Mouse (Mus musculus) heart, embryonic 10.5 days (tissue): ENCODE results near the gene Btbd11. TPM values are rescaled to one million over a fixed set of nuclear protein-coding genes. Genes with fewer than 3 reads are reported as not detected.
"Not testable (repeated sequence)": the region's sequence is repeated elsewhere in the genome, so short reads cannot be mapped to it uniquely, and the experiment has no call there.

Source experiments
- DNase-seq: peaks from one replicate; pipeline ENCODE4 v3.0.0-alpha.2; 2017; ENCODE audit warnings: low spot score
- H3K27ac ChIP-seq: fragments of 300-500 bp; sonication (generic); 2 replicates; pipeline ENCODE4 v1.5.1; 2016; ENCODE audit warnings: mild to moderate bottlenecking
- H3K27me3 ChIP-seq: fragments of 300-500 bp; sonication (generic); 2 replicates; pipeline ENCODE4 v1.6.1; 2016; ENCODE audit warnings: mild to moderate bottlenecking; ENCODE audit not compliant: poor library complexity, insufficient read depth, severe bottlenecking
- H3K36me3 ChIP-seq: fragments of 300-500 bp; sonication (generic); 2 replicates; pipeline ENCODE4 v1.6.1; 2016; ENCODE audit warnings: mild to moderate bottlenecking, moderate library complexity
- H3K4me1 ChIP-seq: fragments of 300-500 bp; sonication (generic); 2 replicates; pipeline ENCODE4 v1.6.1; 2016; ENCODE audit warnings: mild to moderate bottlenecking
- H3K4me3 ChIP-seq: fragments of 300-500 bp; sonication (generic); 2 replicates; pipeline ENCODE4 v1.5.1; 2016; ENCODE audit warnings: mild to moderate bottlenecking, moderate library complexity
- H3K9me3 ChIP-seq: fragments of 300-500 bp; sonication (generic); 2 replicates; pipeline ENCODE4 v1.6.1; 2016; ENCODE audit warnings: mild to moderate bottlenecking, moderate library complexity
- WGBS: fragments of 180-500 bp; shearing (Covaris S2); methylation state at CpG from one replicate; pipeline ENCODE4 v1.1.7; 2016; 5-methylcytosine and 5-hydroxymethylcytosine counted together
- polyA plus RNA-seq: library from polyadenylated mRNA; unstranded; fragments of >200 nt; fragmentation: Nextera tagmentation; extraction: Ambion mirVana; gene quantifications from 2 replicates; pipeline ENCODE4 v1.2.1, GENCODE M21; 2016

Btbd11 gene
- polyA plus RNA-seq, 1 experiment from 2014 or later: 1.5 TPM

- H3K4me1 ChIP-seq: no peaks in the 10 kb centered on the region
- 60% methylated on average over 5 of the region's 5 CpGs for WGBS
- no peak overlapping the region for H3K4me3 ChIP-seq
- no peaks in the 10 kb centered on the region for H3K36me3 ChIP-seq
- peaks cover 9% of the 10 kb centered on the region; the same call in 1 of the 2 replicates for H3K27me3 ChIP-seq
- no peak for DNase-seq
- no peak overlapping the region for H3K27ac ChIP-seq
- no peaks in the 10 kb centered on the region for H3K9me3 ChIP-seq
Observed at GRCm38 (mm10) chr10:85638141-85638540, 251.5 kb downstream of the Btbd11 start.

- no peaks in the 10 kb centered on the region for H3K36me3 ChIP-seq
- no peaks in the 10 kb centered on the region for H3K9me3 ChIP-seq
- no peak for DNase-seq
- no peak overlapping the region for H3K4me3 ChIP-seq
- no peak overlapping the region for H3K27ac ChIP-seq
- H3K27me3 ChIP-seq: peaks cover 9% of the 10 kb centered on the region; the same call in 1 of the 2 replicates
- no peaks in the 10 kb centered on the region for H3K4me1 ChIP-seq
- WGBS: 84% methylated on average over 7 of the region's 7 CpGs
Observed at GRCm38 (mm10) chr10:85639581-85639980, 253.0 kb downstream of the Btbd11 start.

GRCm38 (mm10) chr10:85640408-85640807 lies 253.8 kb downstream of the Btbd11 start:
- DNase-seq: no peak

GRCm38 (mm10) chr10:85645346-85645745 lies 258.7 kb downstream of the Btbd11 start:
- no peak for DNase-seq
- H3K27me3 ChIP-seq: peaks cover 12% of the 10 kb centered on the region; the same call in 1 of the 2 replicates
- H3K4me1 ChIP-seq: no peaks in the 10 kb centered on the region; the same call in 1 of the 2 replicates
- no peaks in the 10 kb centered on the region for H3K36me3 ChIP-seq
- no peak overlapping the region for H3K27ac ChIP-seq
- 77% methylated on average over 6 of the region's 6 CpGs for WGBS
- no peak overlapping the region for H3K4me3 ChIP-seq
- no peaks in the 10 kb centered on the region for H3K9me3 ChIP-seq

More at GRCm38 (mm10) chr10:85640408-85640807, 253.8 kb downstream of the Btbd11 start:
- Histone ChIP-seq H3K4me1 (no peaks in the 10 kb centered on the region), H3K9me3 (no peaks in the 10 kb centered on the region), H3K4me3 (no peak overlapping the region), H3K27me3 (peaks cover 9% of the 10 kb centered on the region; the same call in 1 of the 2 replicates), H3K36me3 (no peaks in the 10 kb centered on the region), H3K27ac (no peak overlapping the region)
- WGBS: 82% methylated on average over 8 of the region's 8 CpGs

GRCm38 (mm10) chr10:85651706-85652105 lies 265.1 kb downstream of the Btbd11 start:
- no peaks in the 10 kb centered on the region for H3K9me3 ChIP-seq
- H3K27me3 ChIP-seq: peaks cover 5% of the 10 kb centered on the region; the same call in 1 of the 2 replicates
- 27% methylated on average over 7 of the region's 7 CpGs for WGBS
- peaks cover 19% of the 10 kb centered on the region for H3K4me1 ChIP-seq
- H3K27ac ChIP-seq: 0 out of 2 replicates have a peak overlapping the region, but pooled peaks have one; percentile 22
- no peak for DNase-seq
- no peak overlapping the region for H3K4me3 ChIP-seq
- no peaks in the 10 kb centered on the region for H3K36me3 ChIP-seq

GRCm38 (mm10) chr10:85655881-85656280 lies 269.3 kb downstream of the Btbd11 start:
- Histone ChIP-seq H3K4me1 (peaks cover 19% of the 10 kb centered on the region), H3K27ac (no peak overlapping the region; the same call in 1 of the 2 replicates), H3K4me3 (no peak overlapping the region), H3K36me3 (no peaks in the 10 kb centered on the region), H3K27me3 (no peaks in the 10 kb centered on the region), H3K9me3 (no peaks in the 10 kb centered on the region)
- 60% methylated on average over 4 of the region's 4 CpGs for WGBS
- DNase-seq: no peak

- no peaks in the 10 kb centered on the region for H3K9me3 ChIP-seq
- DNase-seq: no peak
- no peak overlapping the region for H3K4me3 ChIP-seq
- peaks cover 16% of the 10 kb centered on the region for H3K4me1 ChIP-seq
- WGBS: 85% methylated on average over 10 of the region's 10 CpGs
- no peaks in the 10 kb centered on the region for H3K36me3 ChIP-seq
- no peak overlapping the region for H3K27ac ChIP-seq
- H3K27me3 ChIP-seq: no peaks in the 10 kb centered on the region
Observed at GRCm38 (mm10) chr10:85657886-85658285, 271.3 kb downstream of the Btbd11 start.

GRCm38 (mm10) chr10:85673512-85673921 lies 286.9 kb downstream of the Btbd11 start:
- Histone ChIP-seq H3K9me3 (no peaks in the 10 kb centered on the region), H3K27ac (no peak overlapping the region), H3K27me3 (no peaks in the 10 kb centered on the region), H3K4me1 (no peaks in the 10 kb centered on the region), H3K4me3 (no peak overlapping the region), H3K36me3 (no peaks in the 10 kb centered on the region)
- 82% methylated on average over 8 of the region's 8 CpGs for WGBS
- DNase-seq: peak; percentile 60

GRCm38 (mm10) chr10:85678635-85679034 lies 292.0 kb downstream of the Btbd11 start:
- Histone ChIP-seq H3K9me3 (no peaks in the 10 kb centered on the region), H3K27ac (no peak overlapping the region), H3K36me3 (no peaks in the 10 kb centered on the region), H3K4me1 (no peaks in the 10 kb centered on the region), H3K4me3 (no peak overlapping the region), H3K27me3 (no peaks in the 10 kb centered on the region)
- 30% methylated on average over 4 of the region's 4 CpGs for WGBS
- DNase-seq: peak; percentile 69

GRCm38 (mm10) chr10:85682446-85682845 lies 295.8 kb downstream of the Btbd11 start:
- H3K27me3 ChIP-seq: no peaks in the 10 kb centered on the region
- no peak overlapping the region for H3K4me3 ChIP-seq
- H3K36me3 ChIP-seq: no peaks in the 10 kb centered on the region
- no peaks in the 10 kb centered on the region for H3K9me3 ChIP-seq
- DNase-seq: peak; percentile 58
- no peak overlapping the region for H3K27ac ChIP-seq
- 82% methylated on average over 9 of the region's 9 CpGs for WGBS
- H3K4me1 ChIP-seq: no peaks in the 10 kb centered on the region

- not testable (repeated sequence) for H3K27ac ChIP-seq, H3K4me1 ChIP-seq, H3K9me3 ChIP-seq, DNase-seq, H3K36me3 ChIP-seq, H3K4me3 ChIP-seq, H3K27me3 ChIP-seq
- WGBS: 60% methylated on average over 2 of the region's 2 CpGs
Observed at GRCm38 (mm10) chr10:85694429-85694828, 307.8 kb downstream of the Btbd11 start.

- no peak overlapping the region for H3K27ac ChIP-seq
- no peaks in the 10 kb centered on the region for H3K36me3 ChIP-seq
- no peak overlapping the region for H3K4me3 ChIP-seq
- DNase-seq: no peak
- no peaks in the 10 kb centered on the region for H3K9me3 ChIP-seq
- no peaks in the 10 kb centered on the region for H3K27me3 ChIP-seq
- H3K4me1 ChIP-seq: no peaks in the 10 kb centered on the region
Observed at GRCm38 (mm10) chr10:85699721-85700120, 313.1 kb downstream of the Btbd11 start.

GRCm38 (mm10) chr10:85709790-85710189 lies 323.2 kb downstream of the Btbd11 start:
- H3K36me3 ChIP-seq, H3K4me1 ChIP-seq, H3K9me3 ChIP-seq, H3K27ac ChIP-seq, H3K4me3 ChIP-seq, H3K27me3 ChIP-seq, DNase-seq: not testable (repeated sequence)
- 86% methylated on average over 4 of the region's 4 CpGs for WGBS
